Mouse (Mus musculus) liver, adult 2 months (tissue): Measurements from ENCODE around the gene Lactbl1.

Source experiments
- CTCF ChIP-seq: fragments of 200-500 bp; IDR thresholded peaks from 2 replicates; pipeline ENCODE4 v1.5.1; 2011; ENCODE audit warnings: low read depth, low read length, control low read depth
- POLR2A ChIP-seq: fragments of 200-500 bp; IDR thresholded peaks from 2 replicates; pipeline ENCODE4 v1.6.1; 2011; ENCODE audit warnings: low read length, control low read depth; ENCODE audit not compliant: insufficient read depth; ENCODE audit errors: extremely low read depth

GRCm38 (mm10) chr4:136588003-136588402 lies 34.4 kb upstream of the Lactbl1 start:
- TF ChIP-seq CTCF: no peak
- no peak for TF ChIP-seq POLR2A
